Mouse (Mus musculus) embryo, embryonic 9.5 days (tissue): ENCODE measurements around the gene Rac3.
A peak's percentile ranks its signal among the peaks of the same experiment; 100 is the strongest.
"Not testable (repeated sequence)": the region's sequence is repeated elsewhere in the genome, so short reads cannot be mapped to it uniquely, and the experiment has no call there.

Source experiments
- DNase-seq: peaks from one replicate; pipeline ENCODE4 v3.0.0-alpha.2; 2017; ENCODE audit errors: extremely low spot score

Gene Rac3

GRCm38 (mm10) chr11:120721124-120722066 lies at the start of gene Rac3:
Rac3 (plus strand) TSS chr11:120721470.
- peak; percentile 81 for DNase-seq

GRCm38 (mm10) chr11:120672687-120673593 lies 48.3 kb upstream of the Rac3 start, which contains the start of gene Aspscr1:
Aspscr1 (plus strand) TSS chr11:120672973.
- peak; percentile 95 for DNase-seq

- DNase-seq, result no peak
Measured at GRCm38 (mm10) chr11:120673594-120674122, 47.6 kb upstream of the Rac3 start.

GRCm38 (mm10) chr11:120675875-120676274 lies 45.4 kb upstream of the Rac3 start:
- not testable (repeated sequence) for DNase-seq

- no peak for DNase-seq
Measured at GRCm38 (mm10) chr11:120676951-120677350, 44.3 kb upstream of the Rac3 start.

GRCm38 (mm10) chr11:120679909-120680308 lies 41.4 kb upstream of the Rac3 start:
- no peak for DNase-seq

GRCm38 (mm10) chr11:120682683-120683082 lies 38.6 kb upstream of the Rac3 start:
- no peak for DNase-seq

- DNase-seq, result no peak
Measured at GRCm38 (mm10) chr11:120683536-120683935, 37.7 kb upstream of the Rac3 start.

- DNase-seq, result no peak
Measured at GRCm38 (mm10) chr11:120684086-120684485, 37.2 kb upstream of the Rac3 start.

GRCm38 (mm10) chr11:120684660-120685059 lies 36.6 kb upstream of the Rac3 start:
- no peak for DNase-seq

GRCm38 (mm10) chr11:120686650-120687272 lies 34.5 kb upstream of the Rac3 start:
- no peak for DNase-seq

GRCm38 (mm10) chr11:120689365-120689764 lies 31.9 kb upstream of the Rac3 start:
- DNase-seq, result no peak

- no peak for DNase-seq
Measured at GRCm38 (mm10) chr11:120692471-120693011, 28.7 kb upstream of the Rac3 start.

- no peak for DNase-seq
Measured at GRCm38 (mm10) chr11:120693461-120693860, 27.8 kb upstream of the Rac3 start.

- DNase-seq, result peak; percentile 73
Measured at GRCm38 (mm10) chr11:120695184-120695583, 26.1 kb upstream of the Rac3 start.

- DNase-seq, result no peak
Measured at GRCm38 (mm10) chr11:120695641-120696040, 25.6 kb upstream of the Rac3 start.

- no peak for DNase-seq
Measured at GRCm38 (mm10) chr11:120696568-120696967, 24.7 kb upstream of the Rac3 start.

- no peak for DNase-seq
Measured at GRCm38 (mm10) chr11:120697741-120698140, 23.5 kb upstream of the Rac3 start.

GRCm38 (mm10) chr11:120703696-120704454 lies 17.4 kb upstream of the Rac3 start:
- DNase-seq, result no peak
